Mouse (Mus musculus): ENCODE results near the gene Nipa1. TPM values are rescaled to one million over a fixed set of nuclear protein-coding genes. Genes with fewer than 3 reads are reported as not detected.

Nipa1 gene
- total RNA-seq, 2 experiments from 2014 or later, result 0.73 to 4.4 TPM

DNA sequence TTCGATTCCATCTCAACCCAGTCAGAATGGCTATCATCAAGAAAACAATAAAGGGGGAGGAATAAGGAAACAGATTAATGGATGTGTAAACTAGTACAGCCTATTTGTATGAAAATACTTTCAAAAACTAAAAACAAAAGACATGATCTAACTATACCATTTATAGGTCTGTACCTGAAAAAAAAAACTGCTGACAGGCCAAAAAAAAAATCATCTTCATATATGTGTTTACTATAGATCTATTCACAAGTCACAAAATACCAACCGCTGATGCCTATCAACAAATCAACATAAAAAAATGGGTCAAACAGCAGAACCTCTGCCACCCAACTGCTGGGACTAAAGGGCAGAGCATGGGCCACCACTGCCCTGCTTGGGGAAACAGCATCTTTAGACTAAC, 63.7 kb downstream of the Nipa1 start:
- ATAC-seq (replicated peaks; ENCODE audit: poor library complexity, severe bottlenecking), result no peak

DNA sequence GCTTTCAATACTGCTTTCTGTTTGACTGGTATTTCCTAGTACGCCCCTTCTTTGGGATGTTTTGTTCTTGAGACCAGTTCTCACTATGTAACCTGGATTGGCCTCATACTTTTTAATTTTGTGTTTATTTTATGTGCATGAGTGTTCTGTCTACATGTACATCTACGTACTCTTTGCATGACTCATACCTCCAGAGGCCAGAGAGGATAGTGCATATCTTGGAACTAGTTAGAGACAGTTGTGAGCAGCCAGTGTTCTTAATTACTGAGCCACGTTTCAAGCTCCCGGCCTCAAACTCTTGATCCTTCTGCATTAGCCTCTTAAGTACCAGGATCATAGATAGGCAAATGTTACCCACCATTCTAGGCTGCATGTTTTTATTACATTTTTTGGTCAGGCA, 81.4 kb downstream of the Nipa1 start:
- ATAC-seq (replicated peaks; ENCODE audit: poor library complexity, severe bottlenecking), result no peak

DNA sequence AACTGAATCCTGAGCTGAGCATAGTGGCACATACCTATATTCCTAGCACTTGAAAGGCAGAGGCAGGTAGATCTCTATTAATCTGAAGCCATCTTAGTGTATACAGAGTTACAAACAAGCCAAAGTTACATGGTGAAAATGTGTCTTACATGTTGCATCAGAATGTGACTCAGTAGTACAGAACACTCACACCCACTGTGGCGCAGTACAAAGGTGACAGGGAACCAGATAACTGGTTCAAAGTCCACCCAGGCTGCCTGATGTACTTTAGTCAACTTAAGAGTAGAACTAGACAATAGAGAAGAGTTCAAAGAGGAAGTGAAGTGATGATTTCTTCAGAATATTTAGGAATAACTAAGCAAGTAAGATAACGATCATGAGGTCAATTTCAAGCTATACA, 84.7 kb downstream of the Nipa1 start:
- no peak for ATAC-seq (replicated peaks; ENCODE audit: poor library complexity, severe bottlenecking)

DNA sequence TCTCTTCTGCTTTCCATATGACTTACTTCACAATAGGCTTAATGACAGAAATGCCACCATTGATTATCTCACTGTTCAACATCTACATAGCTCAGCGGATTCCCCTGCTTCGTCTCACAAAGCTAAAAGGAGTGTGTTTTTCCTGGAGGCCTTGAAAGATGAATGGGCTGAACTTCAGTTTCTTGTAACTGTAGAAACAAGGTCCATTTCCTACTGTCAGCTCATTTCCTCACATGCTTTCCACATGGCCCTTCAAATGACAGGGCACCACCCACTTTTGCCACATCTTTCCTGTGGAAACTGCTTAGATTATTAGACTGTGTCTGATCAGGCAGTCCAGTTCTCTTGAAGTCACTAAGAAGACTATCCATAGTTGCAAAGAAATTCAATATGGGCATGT, 91.1 kb downstream of the Nipa1 start:
- peak; percentile 50 for ATAC-seq (replicated peaks; ENCODE audit: poor library complexity, severe bottlenecking)

Other genes starting within 250 kb of the Nipa1 start
- 34.2 and 41.1 TPM in 2 replicates for gene Tubgcp5, start 225.8 kb downstream of the Nipa1 start, total RNA-seq (2014; fragmentation: Nextera tagmentation)
- 31.8 and 36.2 TPM in 2 replicates for gene Tubgcp5, start 225.8 kb downstream of the Nipa1 start, total RNA-seq (2017)
- 43.8 and 48.2 TPM in 2 replicates for gene Cyfip1, start 178.2 kb downstream of the Nipa1 start, total RNA-seq (2014; fragmentation: Nextera tagmentation)
- gene Cyfip1, start 178.2 kb downstream of the Nipa1 start, total RNA-seq (2017), result 56.7 and 81.1 TPM in 2 replicates
- gene Nipa2, start 57.5 kb downstream of the Nipa1 start, total RNA-seq (2014; fragmentation: Nextera tagmentation), result 31.2 and 34.3 TPM in 2 replicates
- gene Nipa2, start 57.5 kb downstream of the Nipa1 start, total RNA-seq (2017), result 37.3 and 39.8 TPM in 2 replicates
- gene Herc2, start 30.2 kb upstream of the Nipa1 start, total RNA-seq (2014; fragmentation: Nextera tagmentation), result 18.9 and 29.0 TPM in 2 replicates
- gene Herc2, start 30.2 kb upstream of the Nipa1 start, total RNA-seq (2017), result 31.5 and 44.2 TPM in 2 replicates
- not detected in 2 replicates for gene Oca2, start 219.8 kb upstream of the Nipa1 start, total RNA-seq (2014; fragmentation: Nextera tagmentation)
- gene Oca2, start 219.8 kb upstream of the Nipa1 start, total RNA-seq (2017), result not detected in 2 replicates